Mouse (Mus musculus) left cerebral cortex, postnatal 4 days (tissue): ENCODE results near the gene Wdpcp. TPM values are rescaled to one million over a fixed set of nuclear protein-coding genes. Genes with fewer than 3 reads are reported as not detected.
"Not testable (repeated sequence)": the region's sequence is repeated elsewhere in the genome, so short reads cannot be mapped to it uniquely, and the experiment has no call there.

ENCODE experiments used
- DNase-seq: peaks from one replicate; pipeline ENCODE4 v3.0.0-alpha.2; 2022
- intact Hi-C: fragments of 180-260 bp; cut with DNase I; formaldehyde crosslinking; loops from one replicate; pipeline ENCODE4 v1.15.1; 2025
- total RNA-seq, 2 experiments: library from RNA; stranded (reverse); gene quantifications; 2 replicates each; pipeline ENCODE4 v1.2.3; 2021

The Wdpcp gene
- total RNA-seq, result 10 to 100 TPM; 16.6 to 17.3 TPM

DNA sequence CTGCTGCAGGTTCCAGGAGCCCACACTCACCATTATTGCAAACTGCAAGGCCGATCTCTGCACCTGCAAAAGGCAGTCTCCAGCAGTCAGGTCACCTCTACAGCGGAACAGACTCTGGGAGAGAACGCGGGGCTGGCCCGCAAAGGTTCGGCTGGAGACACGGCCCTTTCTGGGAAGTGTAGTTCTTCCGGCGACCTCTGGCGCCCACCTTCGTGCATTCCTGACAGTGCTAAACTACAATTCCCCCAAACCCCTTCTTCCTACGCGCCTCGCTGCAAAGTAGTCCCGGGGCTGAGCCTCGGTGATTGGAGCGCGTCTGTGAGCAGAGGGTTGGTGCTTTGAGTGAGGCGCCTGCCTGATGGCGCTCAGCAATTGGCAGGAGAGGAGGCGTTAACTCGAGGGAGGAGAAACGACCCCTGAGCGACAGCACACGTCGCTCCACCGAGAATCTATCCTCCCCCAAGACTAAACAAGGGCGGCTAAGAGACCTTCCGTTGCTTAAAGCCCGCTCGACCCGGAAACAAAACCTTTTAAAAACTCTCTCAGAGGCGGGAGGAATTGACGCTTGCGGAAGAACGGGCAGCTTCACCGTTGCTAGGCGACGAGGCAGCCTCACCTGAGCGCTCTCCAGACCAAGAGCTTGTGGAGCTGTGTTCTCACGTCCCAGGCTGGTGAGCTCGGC, at the start of gene Wdpcp, which contains the start of gene Mdh1:
Gene Wdpcp, plus strand, starts transcription at position 536 of the 682 bp plus-strand sequence.
Gene Mdh1, minus strand, starts transcription at position 668 of the 682 bp plus-strand sequence.
- intact Hi-C loops, result no loop called here

DNA sequence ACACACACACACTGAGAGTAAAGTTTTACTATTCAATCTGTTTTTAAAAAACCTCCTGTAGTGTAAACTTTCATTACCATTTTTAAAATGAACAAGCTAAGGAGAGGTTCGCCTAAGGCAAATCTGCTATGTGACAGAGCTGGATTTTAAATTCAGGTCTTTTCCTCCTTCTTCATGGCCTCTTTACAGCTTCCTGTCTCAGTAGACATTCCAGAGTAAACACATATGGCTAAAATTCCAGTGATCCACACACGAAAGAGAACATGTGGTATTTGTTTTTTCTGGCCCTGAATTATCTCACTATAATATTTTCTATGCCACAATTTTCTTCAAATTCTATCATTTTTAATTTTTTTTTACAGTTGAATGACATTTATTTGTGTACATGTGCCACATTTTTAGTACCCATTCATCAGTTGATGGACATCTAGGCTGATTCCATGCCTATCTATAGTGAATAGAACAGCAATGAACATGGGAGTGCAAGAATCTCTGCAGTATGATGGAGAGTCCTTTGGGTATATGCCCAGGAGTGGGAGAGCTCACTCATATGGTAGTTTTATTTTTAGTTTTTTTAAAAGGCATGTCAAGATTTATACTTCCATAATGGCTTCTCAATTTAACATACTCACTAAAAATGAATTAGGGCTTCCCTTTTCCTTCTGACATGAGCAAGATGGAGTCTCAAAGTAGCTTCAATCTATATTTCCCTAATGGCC, 43.2 kb upstream of the Wdpcp start:
- intact Hi-C loops, result no loop called here
- no peak for DNase-seq

More for the DNA sequence above, at the start of gene Wdpcp, which contains the start of gene Mdh1:
- DNase-seq, result peak; percentile 95

DNA sequence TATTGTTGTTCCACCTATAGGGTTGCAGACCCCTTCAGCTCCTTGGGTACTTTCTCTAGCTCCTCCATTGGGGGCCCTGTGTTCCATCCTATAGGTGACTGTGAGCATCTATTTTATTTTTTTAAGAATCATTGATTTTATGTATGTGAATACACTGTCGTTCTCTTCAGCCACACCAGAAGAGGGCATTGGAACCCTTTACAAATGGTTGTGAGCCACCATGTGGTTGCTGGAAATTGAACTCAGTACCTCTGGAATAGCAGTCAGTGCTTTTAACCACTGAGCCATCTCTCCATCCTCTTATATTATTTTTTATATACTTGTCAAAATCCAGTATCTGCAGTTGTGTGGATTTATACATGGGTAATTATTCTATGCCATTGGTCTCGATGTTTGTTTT, 41.2 kb upstream of the Wdpcp start:
- intact Hi-C loops, DNase-seq: not testable (repeated sequence)

DNA sequence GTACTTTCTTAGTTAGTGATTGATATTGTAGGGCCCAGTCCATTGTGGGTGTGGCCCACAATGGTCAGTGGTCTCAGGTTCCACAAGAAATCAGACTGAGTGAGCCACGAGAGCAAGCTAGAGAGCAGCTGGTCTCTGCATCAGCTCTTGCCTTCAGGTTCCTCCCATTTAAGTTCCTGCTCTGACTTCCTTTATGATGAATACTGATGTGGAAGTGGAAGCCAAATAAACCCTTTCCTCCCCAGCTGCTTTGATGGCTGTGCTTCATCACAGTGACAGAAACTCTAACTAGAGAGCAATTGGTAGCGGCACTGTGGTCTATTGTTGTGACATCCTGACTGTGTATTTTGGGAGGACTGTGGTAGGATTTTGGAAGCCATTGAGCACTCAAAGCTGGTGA, 32.0 kb upstream of the Wdpcp start:
- DNase-seq, result no peak
- intact Hi-C loops, result no loop called here

DNA sequence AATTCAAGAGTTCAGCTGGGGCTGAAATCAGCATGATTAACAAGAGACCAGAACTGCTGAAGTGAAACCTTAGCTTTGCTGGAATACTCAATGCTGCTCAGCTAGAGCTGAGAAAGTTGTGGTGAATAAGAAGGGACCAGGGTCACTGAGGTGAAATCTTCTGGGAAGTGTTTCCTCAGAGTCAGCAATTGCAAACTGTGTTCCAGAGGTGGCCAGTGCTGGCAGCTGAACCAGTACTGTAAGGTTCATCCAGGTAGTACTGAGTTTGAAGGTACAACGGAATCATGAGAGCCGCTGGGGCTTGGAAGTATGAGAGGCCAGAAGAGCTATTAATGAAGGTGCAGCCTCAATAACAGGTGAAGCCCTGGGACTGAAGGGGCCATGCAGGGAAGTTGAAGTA, 31.4 kb upstream of the Wdpcp start:
- intact Hi-C loops, result no loop called here
- no peak for DNase-seq

DNA sequence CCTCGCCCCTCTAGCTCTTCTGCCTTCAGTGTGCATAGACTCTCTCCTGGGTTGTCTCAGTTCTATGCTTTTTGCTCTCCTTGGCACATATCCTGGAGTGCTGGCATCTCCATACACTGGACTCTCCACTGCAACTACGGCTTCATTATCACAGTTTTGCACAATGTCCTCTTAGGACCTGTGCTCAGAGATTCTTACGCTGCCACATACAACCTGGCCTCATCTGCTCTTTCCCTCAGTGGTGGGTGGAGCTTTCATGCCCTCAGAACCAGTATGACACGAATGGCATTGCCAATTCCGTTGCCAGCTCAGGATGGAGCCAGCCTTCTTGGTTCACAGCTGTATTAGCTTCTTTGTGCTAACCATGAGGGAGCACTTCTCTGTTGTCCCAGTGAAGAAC, 29.3 kb upstream of the Wdpcp start:
- DNase-seq, result no peak

DNA sequence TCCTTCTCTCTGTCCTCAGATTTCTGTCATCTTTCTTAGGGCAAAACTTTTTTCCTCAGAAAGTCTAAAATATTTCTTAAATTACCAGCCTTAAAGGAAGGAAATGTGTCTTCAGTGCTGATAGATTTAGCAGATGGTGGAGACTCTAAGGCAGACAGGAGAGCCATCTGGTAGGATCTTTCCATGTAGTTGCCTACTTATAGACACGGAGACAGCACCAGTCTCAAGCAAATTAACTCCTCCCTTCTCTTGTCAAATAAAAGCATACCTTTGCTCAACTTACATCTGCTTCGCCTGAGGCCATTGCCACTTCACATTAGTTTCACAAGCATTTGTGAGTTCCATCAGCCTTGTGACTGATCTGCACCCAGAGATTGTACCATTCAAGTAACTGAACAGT, 27.0 kb upstream of the Wdpcp start:
- intact Hi-C loops, result no loop called here
- DNase-seq, result no peak

More for the DNA sequence above, 29.3 kb upstream of the Wdpcp start:
- intact Hi-C loops, result no loop called here

DNA sequence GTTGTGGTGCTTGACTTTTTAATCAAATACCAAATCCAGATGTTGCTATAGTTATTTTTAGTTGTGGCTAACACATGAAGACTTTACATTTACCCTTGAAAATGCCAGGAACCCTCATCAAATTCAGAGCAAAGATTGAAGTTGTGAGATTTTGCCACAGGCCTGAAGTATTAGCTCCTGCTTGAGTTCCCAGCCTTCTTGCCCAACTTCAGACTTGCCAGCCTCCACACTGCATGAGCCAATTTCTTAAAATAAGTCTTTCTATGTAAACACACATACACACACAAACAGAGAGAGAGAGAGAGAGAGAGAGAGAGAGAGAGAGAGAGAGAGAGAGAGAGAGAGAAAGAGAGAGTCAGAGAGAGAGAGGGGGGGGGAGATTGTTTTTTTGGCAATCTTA, 26.1 kb upstream of the Wdpcp start:
- intact Hi-C loops, result no loop called here
- DNase-seq, result no peak

DNA sequence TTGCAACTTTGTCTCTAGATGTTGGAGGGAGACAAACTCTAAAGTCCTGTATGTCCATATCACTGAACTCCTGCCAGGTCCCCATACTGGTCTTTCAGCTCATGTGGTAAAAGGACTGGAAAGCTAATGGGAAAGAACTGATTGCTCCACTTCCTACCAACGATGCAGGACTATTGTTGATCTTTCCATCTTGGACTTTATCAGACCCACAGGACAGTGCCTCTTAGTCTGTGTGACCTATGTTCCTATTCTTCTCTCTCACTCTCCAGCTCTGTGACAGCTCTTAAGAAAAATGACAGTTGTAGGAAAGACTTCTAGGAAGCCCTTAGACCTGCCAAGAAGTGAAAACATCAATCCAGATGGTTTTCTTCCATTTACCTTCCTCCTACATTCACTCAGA, 25.4 kb upstream of the Wdpcp start:
- DNase-seq, result no peak
- intact Hi-C loops, result no loop called here

DNA sequence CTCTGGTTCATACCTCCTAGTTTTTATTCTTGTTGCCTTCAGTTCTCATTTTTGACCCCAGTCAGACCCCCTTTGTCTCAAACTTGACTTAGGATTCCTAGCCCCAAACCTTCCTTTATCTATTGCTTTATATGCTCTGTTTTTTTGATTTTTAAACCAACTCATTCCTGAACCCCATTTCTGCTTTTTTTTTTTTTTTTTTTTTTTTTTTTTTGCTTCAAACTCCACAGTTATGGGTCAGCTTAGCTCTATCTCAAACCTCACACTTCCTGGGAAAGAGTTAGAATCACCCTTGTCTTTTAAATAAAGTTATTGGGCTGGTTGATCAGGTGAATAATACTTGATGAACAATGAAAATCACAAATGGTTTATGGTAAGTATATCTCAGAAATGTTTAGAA, 24.5 kb upstream of the Wdpcp start:
- intact Hi-C loops, result no loop called here
- no peak for DNase-seq

DNA sequence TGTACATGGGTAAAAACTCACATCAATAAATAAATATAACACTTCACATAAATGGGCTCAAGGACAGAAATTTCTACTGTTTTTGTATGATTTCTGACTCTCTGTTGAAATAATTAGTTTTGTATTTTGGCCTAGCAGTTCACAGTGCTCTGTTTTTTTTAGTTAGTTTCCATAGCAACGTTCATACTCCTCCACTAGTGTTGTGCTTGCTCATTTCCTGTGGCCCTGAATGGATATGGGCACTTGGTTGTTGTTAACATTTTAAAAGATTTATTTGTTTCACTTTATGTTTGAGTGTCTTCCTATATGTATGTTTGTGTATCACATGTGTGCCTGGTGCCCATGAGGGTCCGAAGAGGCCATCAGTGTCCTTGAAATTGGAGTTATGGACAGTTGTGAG, 23.0 kb upstream of the Wdpcp start:
- DNase-seq, result no peak
- intact Hi-C loops, result no loop called here

DNA sequence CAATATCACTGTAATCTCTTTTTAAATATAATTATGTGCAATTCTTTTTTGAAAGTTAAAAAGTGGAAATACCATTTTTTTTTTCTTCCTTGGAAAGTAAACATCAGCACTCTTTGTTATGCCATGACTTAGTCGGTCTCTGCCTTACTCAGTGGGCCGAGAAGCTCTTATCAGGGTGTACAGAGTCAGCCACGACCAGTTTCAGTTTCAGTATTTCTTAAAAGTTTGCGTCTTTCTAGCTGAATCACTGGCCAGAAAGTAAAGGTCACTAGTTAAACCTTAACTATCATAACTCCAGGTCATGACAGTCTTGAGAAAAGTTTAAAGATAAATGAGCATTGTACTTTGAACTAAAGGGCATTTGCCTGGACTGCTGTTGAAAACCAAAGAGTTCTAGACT, 22.3 kb upstream of the Wdpcp start:
- intact Hi-C loops, result no loop called here
- DNase-seq, result no peak

DNA sequence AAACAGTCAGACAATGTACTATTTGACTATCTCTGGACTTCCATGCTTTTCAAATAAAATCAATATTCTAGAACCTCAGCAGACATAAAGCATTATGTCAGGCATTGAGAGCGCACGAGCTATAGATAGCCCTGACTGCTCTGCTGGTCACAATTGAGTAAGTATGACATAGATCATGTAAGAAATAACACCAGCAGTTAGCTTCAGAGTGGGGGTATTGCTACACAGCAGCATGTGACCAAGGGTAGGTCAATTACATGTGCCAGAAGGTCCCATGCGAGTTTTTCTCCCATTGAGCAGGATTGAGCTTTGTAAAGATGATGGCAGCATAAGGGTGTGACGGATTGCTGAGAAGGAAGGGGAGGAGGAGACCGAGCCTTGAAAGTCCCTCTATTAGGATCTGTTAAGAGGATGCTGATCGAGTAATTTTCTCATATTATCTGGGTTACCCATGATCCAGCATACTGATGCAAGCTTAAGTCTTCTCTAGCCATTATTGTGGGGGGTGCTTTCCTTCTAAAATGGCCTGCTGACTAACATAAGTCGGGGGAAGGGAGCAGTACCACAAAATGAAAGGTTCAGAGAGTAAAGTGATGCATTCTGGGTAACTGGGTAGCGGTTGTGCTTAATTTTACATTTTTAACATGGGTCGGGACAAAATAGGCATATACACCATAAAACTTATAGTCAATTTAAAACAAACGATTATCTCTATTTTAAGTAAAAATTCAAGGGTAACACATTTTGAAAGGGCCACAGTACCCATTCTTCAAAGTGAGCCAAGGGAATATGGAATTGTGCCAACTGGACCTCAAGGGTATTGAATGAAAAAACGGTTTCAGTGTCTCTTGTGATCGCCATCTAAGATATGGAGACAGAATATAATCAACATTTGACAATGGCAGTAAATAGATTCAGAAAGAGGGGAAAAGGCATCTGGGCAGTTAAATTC, 21.5 kb upstream of the Wdpcp start:
- intact Hi-C loops, result no loop called here
- no peak for DNase-seq

DNA sequence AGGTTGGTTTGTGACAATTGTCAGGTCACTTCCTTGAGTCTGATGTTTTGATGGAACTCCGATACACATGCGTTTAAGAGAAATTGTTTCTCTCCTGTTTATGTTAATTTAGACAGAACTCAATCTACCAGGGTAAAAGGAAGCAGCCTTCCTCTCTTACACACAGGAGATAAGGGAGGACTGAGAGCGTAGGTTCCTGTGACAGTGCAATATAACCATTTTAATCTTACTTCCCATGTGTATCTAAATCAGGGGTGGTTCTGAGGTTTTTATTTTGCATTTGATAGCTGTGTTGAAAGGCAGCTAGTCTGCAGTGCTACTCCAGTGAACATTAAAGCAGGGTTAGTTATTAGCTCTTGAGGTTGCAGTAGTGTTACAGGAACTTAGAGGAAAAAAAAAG, 20.0 kb upstream of the Wdpcp start:
- intact Hi-C loops, result no loop called here
- no peak for DNase-seq

DNA sequence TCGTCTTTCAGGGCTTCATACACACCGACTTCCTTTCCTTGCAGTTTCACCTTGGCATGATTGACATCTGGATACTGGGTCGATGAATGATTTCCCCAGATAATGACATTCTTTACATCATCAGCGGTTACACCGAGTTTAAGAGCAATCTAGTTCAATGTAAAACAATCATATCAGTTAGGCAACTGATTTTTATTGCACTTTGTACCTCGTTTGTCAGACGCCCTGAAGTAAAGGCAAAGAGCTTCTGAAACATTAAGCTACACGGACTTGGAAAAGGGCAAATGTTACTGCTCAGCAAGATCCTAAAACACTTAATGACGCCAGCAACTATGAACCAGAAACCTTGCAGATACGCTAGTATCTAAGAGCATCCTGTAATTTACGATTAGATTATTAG, 12.3 kb upstream of the Wdpcp start:
- DNase-seq, result no peak
- intact Hi-C loops, result no loop called here

DNA sequence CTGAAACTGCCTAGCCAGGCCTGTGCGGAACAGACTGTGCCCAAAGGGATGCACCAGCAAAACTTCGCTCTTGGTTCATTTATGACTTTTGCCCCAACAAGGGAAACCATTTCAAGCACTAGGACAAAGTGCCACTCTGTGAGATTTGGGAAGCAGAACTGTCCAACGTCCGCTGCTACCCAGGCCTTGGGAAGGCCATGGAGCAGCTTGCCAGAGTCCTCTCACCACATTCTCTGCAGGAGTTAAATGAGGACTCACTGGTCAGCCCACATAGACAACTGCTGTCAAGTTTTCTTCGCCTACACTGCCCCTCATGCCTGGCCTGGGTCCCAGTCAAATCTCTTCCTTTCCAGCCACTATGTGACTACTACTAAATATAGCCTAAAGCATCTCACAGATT, 10.7 kb upstream of the Wdpcp start:
- no peak for DNase-seq
- intact Hi-C loops, result no loop called here

DNA sequence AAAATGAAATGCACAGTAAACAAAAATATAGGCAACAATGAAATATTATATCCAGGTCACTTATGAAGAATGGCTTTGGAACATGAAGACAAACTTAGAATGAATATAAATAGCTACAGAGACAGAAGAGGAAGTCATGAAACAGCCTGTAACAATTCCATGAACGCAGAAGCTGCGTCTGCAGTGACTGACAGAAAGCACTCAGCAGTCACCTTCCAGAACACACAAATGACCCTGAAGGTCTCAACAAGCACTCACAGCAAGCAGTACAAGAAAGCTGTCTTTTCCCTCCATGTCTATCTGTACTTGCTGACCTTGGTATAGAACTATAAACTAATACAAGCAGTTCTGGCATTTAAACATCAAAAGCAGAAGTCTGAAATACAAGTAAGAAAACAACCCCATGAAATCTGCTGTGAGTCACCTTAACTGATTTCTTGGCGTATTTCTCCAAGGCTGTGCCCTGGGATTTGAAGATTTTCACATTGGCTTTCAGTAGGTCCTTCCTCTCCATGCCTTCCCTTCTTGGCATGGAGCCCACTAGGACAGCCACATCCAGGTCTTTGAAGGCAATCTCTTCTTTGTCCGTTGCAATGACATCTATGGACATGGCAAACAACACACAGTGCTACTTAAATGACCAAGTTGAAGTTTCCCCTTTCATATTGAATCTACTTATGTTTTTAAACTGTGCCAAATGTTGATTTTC, 8.3 kb upstream of the Wdpcp start:
- intact Hi-C loops, result no loop called here

DNA sequence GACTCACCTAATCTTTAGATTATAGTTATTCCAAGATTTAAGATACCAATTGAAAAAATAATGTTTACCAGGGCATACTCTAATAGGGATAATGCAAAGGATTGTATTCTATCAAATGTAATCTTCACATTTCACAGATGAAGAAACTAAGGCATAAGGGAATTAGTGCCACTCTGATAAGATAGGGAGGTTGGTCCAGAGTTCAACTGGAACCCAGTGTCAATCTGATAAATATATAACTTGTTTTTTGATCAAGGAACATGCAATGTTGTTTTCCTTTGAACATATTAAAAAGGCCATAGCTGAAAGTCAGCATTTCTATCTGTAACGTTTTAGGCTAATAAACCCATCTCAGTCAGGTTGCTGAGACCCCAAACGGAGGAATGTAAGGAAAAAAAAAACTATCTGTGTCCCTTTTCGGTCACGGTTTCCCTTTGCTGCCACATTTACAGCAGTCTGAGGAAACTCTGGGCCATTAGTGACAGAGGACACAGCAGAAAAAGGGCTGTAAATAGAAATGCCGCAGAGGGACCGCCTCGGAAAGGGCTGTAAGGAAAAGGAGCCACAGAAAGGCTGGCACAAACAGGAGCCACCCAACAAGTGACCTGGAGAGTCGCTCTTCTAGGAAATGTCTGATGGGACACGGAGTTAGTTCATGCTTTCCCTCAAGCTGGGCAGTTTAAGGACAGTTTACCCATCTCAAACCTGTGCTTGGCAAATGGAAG, 7.2 kb upstream of the Wdpcp start:
- no peak for DNase-seq
- intact Hi-C loops, result no loop called here

More for the DNA sequence above, 8.3 kb upstream of the Wdpcp start:
- no peak for DNase-seq

DNA sequence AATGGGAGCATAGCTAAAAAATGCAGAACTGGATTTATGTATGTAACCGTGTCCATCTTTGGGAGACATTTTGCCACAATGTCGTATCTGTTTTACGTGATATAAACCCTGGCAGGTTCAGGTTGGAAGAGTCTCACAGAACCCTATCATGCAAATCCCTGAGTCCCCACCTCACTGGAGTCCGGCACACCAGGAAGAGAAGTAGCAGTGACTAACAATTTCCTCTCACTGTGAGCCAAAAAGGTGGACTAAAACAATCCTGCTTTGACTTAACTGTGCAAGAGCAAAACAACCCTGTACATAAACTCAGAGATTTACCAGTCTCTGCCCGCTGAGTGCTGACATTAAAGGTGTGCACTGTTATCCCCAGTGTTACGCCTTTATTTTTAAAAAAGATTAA, 5.1 kb upstream of the Wdpcp start:
- intact Hi-C loops, result no loop called here

DNA sequence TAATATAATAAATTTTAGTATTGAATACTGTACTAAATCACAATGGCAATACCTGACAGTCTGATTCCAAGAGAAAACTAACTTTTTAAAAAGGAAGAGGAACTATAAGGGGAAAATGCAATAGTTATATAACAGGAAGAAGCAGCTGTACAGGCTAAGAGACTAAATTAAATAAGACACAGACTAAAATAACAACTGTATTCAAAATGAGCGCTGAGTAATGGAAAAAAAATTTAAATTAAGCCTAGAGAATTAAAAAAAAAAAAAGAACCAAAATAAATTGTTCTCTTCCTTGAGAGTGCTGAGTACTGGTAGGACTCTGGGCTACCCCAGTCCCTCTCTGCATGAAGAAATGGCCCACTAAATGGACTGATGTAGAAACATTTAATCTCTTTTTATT, 4.3 kb upstream of the Wdpcp start:
- DNase-seq, result no peak
- intact Hi-C loops, result no loop called here

More for the DNA sequence above, 5.1 kb upstream of the Wdpcp start:
- no peak for DNase-seq
